25 mouse cellular contexts compared by ENCODE assay signal in genomic region chr12:77143958-77144357, GRCm38 (mm10).
DNase-seq lines count a peak whose midpoint lies in the region; ATAC-seq lines count a peak whose summit lies in the region.
"Had no signal": no experiment of that assay in that cellular context is flagged by ENCODE, and none has a peak within 500 bp of the region (broad histone marks: within the 10 kb centered on the region; RNA-seq: fewer than 3 reads in every experiment).

No protein-coding gene starts in this region.

- ATAC-seq in heart, embryonic 12.5 days (ENCODE audit: insufficient number of reproducible peaks, low FRiP score): no peak
- no peak for ATAC-seq in cerebellum, adult (ENCODE audit: insufficient number of reproducible peaks, low FRiP score, low TSS enrichment)
- ATAC-seq: forebrain, embryonic 15.5 days; intestine, postnatal 0 days; midbrain, embryonic 16.5 days had no signal

- H3K4me3 ChIP-seq in heart, embryonic 12.5 days: no peak overlapping the region
- H3K4me3 ChIP-seq: forebrain, embryonic 10.5 days; forebrain, embryonic 15.5 days; gastrocnemius, adult 2 months; limb, embryonic 12.5 days; liver, embryonic 15.5 days had no signal

- H3K36me3 ChIP-seq in heart, embryonic 12.5 days: no peaks in the 10 kb centered on the region
- H3K36me3 ChIP-seq: forebrain, embryonic 10.5 days; forebrain, embryonic 15.5 days; limb, embryonic 12.5 days; liver, embryonic 15.5 days had no signal

- no peak overlapping the region for H3K9ac ChIP-seq in heart, embryonic 12.5 days
- H3K9ac ChIP-seq: forebrain, embryonic 15.5 days; hindbrain, embryonic 14.5 days; limb, embryonic 12.5 days; liver, embryonic 15.5 days; lung, embryonic 14.5 days had no signal

- H3K27ac ChIP-seq in heart, embryonic 12.5 days (ENCODE audit: poor library complexity, severe bottlenecking): no peak overlapping the region
- H3K27ac ChIP-seq: forebrain, embryonic 10.5 days; forebrain, embryonic 15.5 days; gastrocnemius, adult 2 months; hindbrain, embryonic 14.5 days; limb, embryonic 12.5 days; liver, embryonic 15.5 days had no signal

- peak; percentile 47 for DNase-seq in adrenal gland, postnatal 10 days
- no peak for DNase-seq in adrenal gland, adult 8-10 months
- peak; percentile 81 for DNase-seq in heart, adult 11 months
- peak; percentile 22 for DNase-seq in 416B (ENCODE audit: low read depth)
- DNase-seq in fat pad, adult 2 months (ENCODE audit: extremely low read depth, low read depth, low spot score): peak; percentile 66
- DNase-seq: B cell, adult 2 months; cerebellum, adult 18-20 months; cerebellum, postnatal 14 days; gastrocnemius, adult 2 months; kidney, adult 9 months; kidney, postnatal 14 days; lung, embryonic 14.5 days; right cerebral cortex, postnatal 4 days; thymus, adult 2 months; thymus, postnatal 4 days had no signal

- 0 out of 2 replicates have a peak, but pooled peaks cover 7% of the 10 kb centered on the region for H3K4me1 ChIP-seq in heart, embryonic 12.5 days (replicated peaks)
- H3K4me1 ChIP-seq: forebrain, embryonic 10.5 days; forebrain, embryonic 15.5 days; liver, embryonic 15.5 days had no signal

- WGBS in heart, embryonic 12.5 days: 54% methylated on average over 3 of the region's 3 CpGs

- no peak overlapping the region for H3K4me2 ChIP-seq in heart, embryonic 12.5 days
- H3K4me2 ChIP-seq: forebrain, embryonic 15.5 days; hindbrain, embryonic 14.5 days; limb, embryonic 12.5 days; liver, embryonic 15.5 days; lung, embryonic 14.5 days; midbrain, embryonic 11.5 days had no signal

- no peaks in the 10 kb centered on the region for H3K9me3 ChIP-seq in heart, embryonic 12.5 days (replicated peaks)
- H3K9me3 ChIP-seq: forebrain, embryonic 10.5 days; forebrain, embryonic 15.5 days; limb, embryonic 12.5 days; liver, embryonic 15.5 days had no signal

- no peaks in the 10 kb centered on the region for H3K27me3 ChIP-seq in heart, embryonic 12.5 days (replicated peaks)
- H3K27me3 ChIP-seq: forebrain, embryonic 15.5 days; limb, embryonic 12.5 days; liver, embryonic 15.5 days had no signal
